Mouse (Mus musculus) limb, embryonic 12.5 days (tissue): ENCODE data around the gene Gm20388. TPM values are rescaled to one million over a fixed set of nuclear protein-coding genes. Genes with fewer than 3 reads are reported as not detected.

ENCODE experiments used
- ATAC-seq: fragments of 200-750 bp; cut with Nextera tagmentation; 2 replicates; pipeline ENCODE4 v1.8.0; 2017; ENCODE audit warnings: low read depth, moderate TSS enrichment; ENCODE audit not compliant: insufficient number of reproducible peaks, insufficient read depth, low FRiP score, low TSS enrichment
- H3K27ac ChIP-seq: fragments of 300-500 bp; sonication (generic); 2 replicates; pipeline ENCODE4 v1.5.1; 2016; ENCODE audit warnings: mild to moderate bottlenecking, moderate library complexity
- H3K27me3 ChIP-seq: fragments of 300-500 bp; sonication (generic); 2 replicates; pipeline ENCODE4 v1.6.1; 2016; ENCODE audit warnings: mild to moderate bottlenecking, moderate library complexity
- H3K36me3 ChIP-seq: fragments of 300-500 bp; sonication (generic); 2 replicates; pipeline ENCODE4 v1.6.1; 2016; ENCODE audit warnings: mild to moderate bottlenecking, moderate library complexity
- H3K4me1 ChIP-seq: fragments of 300-500 bp; sonication (generic); replicated peaks from 2 replicates; pipeline ENCODE4 v1.6.1; 2016
- H3K4me2 ChIP-seq: fragments of 300-500 bp; sonication (generic); 2 replicates; pipeline ENCODE4 v1.6.1; 2016; ENCODE audit warnings: mild to moderate bottlenecking, moderate library complexity
- H3K4me3 ChIP-seq: fragments of 300-500 bp; sonication (generic); replicated peaks from 2 replicates; pipeline ENCODE4 v1.5.1; 2016; ENCODE audit warnings: mild to moderate bottlenecking
- H3K9ac ChIP-seq: fragments of 300-500 bp; sonication (generic); replicated peaks from 2 replicates; pipeline ENCODE4 v1.6.1; 2016; ENCODE audit warnings: mild to moderate bottlenecking, moderate library complexity
- H3K9me3 ChIP-seq: fragments of 300-500 bp; sonication (generic); 2 replicates; pipeline ENCODE4 v1.6.1; 2016; ENCODE audit warnings: mild to moderate bottlenecking, moderate library complexity
- WGBS: fragments of 180-500 bp; shearing (Covaris S2); methylation state at CpG from one replicate; pipeline ENCODE4 v1.1.7; 2016; 5-methylcytosine and 5-hydroxymethylcytosine counted together
- polyA plus RNA-seq: library from polyadenylated mRNA; unstranded; fragments of >200 nt; fragmentation: Nextera tagmentation; extraction: Ambion mirVana; gene quantifications from 2 replicates; pipeline ENCODE4 v1.2.1, GENCODE M21; 2016

Gm20388 gene
- polyA plus RNA-seq, 1 experiment from 2014 or later = not detected

GRCm38 (mm10) chr8:123760579-123760978, 3849.9 kb downstream of the Gm20388 start:
- no peaks in the 10 kb centered on the region for H3K36me3 ChIP-seq
- H3K4me3 ChIP-seq = 0 out of 2 replicates have a peak overlapping the region, but pooled peaks have one; percentile 6
- no peak overlapping the region for H3K27ac ChIP-seq
- H3K4me2 ChIP-seq = peak overlapping the region; percentile 47
- 49% methylated on average over 5 of the region's 5 CpGs for WGBS
- peaks cover 39% of the 10 kb centered on the region for H3K4me1 ChIP-seq
- H3K9me3 ChIP-seq = no peaks in the 10 kb centered on the region
- H3K9ac ChIP-seq = no peak overlapping the region
- ATAC-seq = no peak
- H3K27me3 ChIP-seq = no peaks in the 10 kb centered on the region

GRCm38 (mm10) chr8:123761266-123761882, 3850.7 kb downstream of the Gm20388 start:
- no peak overlapping the region for H3K4me3 ChIP-seq
- ATAC-seq = no peak
- no peaks in the 10 kb centered on the region for H3K9me3 ChIP-seq
- 0 out of 2 replicates have a peak overlapping the region, but pooled peaks have one; percentile 0 for H3K27ac ChIP-seq
- H3K27me3 ChIP-seq = no peaks in the 10 kb centered on the region
- H3K4me2 ChIP-seq = peak overlapping the region; percentile 21
- 35% methylated on average over 12 of the region's 12 CpGs for WGBS
- no peaks in the 10 kb centered on the region for H3K36me3 ChIP-seq
- peaks cover 39% of the 10 kb centered on the region for H3K4me1 ChIP-seq
- 0 out of 2 replicates have a peak overlapping the region, but pooled peaks have one; percentile 2 for H3K9ac ChIP-seq

GRCm38 (mm10) chr8:123761883-123762270, 3851.2 kb downstream of the Gm20388 start:
- 35% methylated on average over 4 of the region's 4 CpGs for WGBS
- ATAC-seq = no peak
- H3K4me1 ChIP-seq = peaks cover 39% of the 10 kb centered on the region
- no peak overlapping the region for H3K4me3 ChIP-seq
- H3K27me3 ChIP-seq = no peaks in the 10 kb centered on the region
- no peak overlapping the region for H3K27ac ChIP-seq
- no peak overlapping the region for H3K4me2 ChIP-seq
- H3K9me3 ChIP-seq = no peaks in the 10 kb centered on the region
- no peaks in the 10 kb centered on the region for H3K36me3 ChIP-seq
- 0 out of 2 replicates have a peak overlapping the region, but pooled peaks have one; percentile 2 for H3K9ac ChIP-seq

GRCm38 (mm10) chr8:123763355-123763754, 3852.7 kb downstream of the Gm20388 start:
- Histone ChIP-seq H3K4me2 (no peak overlapping the region), H3K27ac (no peak overlapping the region), H3K4me1 (peaks cover 39% of the 10 kb centered on the region), H3K36me3 (no peaks in the 10 kb centered on the region), H3K27me3 (no peaks in the 10 kb centered on the region), H3K4me3 (no peak overlapping the region), H3K9me3 (no peaks in the 10 kb centered on the region), H3K9ac (no peak overlapping the region)
- no peak for ATAC-seq
- 64% methylated on average over 7 of the region's 7 CpGs for WGBS

GRCm38 (mm10) chr8:123764671-123765070, 3854.0 kb downstream of the Gm20388 start:
- Histone ChIP-seq H3K9ac (no peak overlapping the region), H3K36me3 (no peaks in the 10 kb centered on the region), H3K27me3 (no peaks in the 10 kb centered on the region), H3K4me3 (no peak overlapping the region), H3K4me2 (no peak overlapping the region), H3K4me1 (peaks cover 38% of the 10 kb centered on the region), H3K9me3 (no peaks in the 10 kb centered on the region), H3K27ac (no peak overlapping the region)
- ATAC-seq = no peak
- WGBS = 45% methylated on average over 4 of the region's 4 CpGs

- no peak overlapping the region for H3K9ac ChIP-seq
- H3K27ac ChIP-seq = no peak overlapping the region
- no peaks in the 10 kb centered on the region for H3K9me3 ChIP-seq
- no peak overlapping the region for H3K4me3 ChIP-seq
- no peak for ATAC-seq
- no peaks in the 10 kb centered on the region for H3K36me3 ChIP-seq
- peaks cover 20% of the 10 kb centered on the region for H3K4me1 ChIP-seq
- H3K4me2 ChIP-seq = no peak overlapping the region
- no peaks in the 10 kb centered on the region for H3K27me3 ChIP-seq
- WGBS = 69% methylated on average over 4 of the region's 4 CpGs
Observed at GRCm38 (mm10) chr8:123766516-123766915, 3855.9 kb downstream of the Gm20388 start.

GRCm38 (mm10) chr8:123767874-123768273, 3857.2 kb downstream of the Gm20388 start:
- no peaks in the 10 kb centered on the region for H3K36me3 ChIP-seq
- no peak overlapping the region for H3K4me3 ChIP-seq
- peaks cover 8% of the 10 kb centered on the region; the same call in 1 of the 2 replicates for H3K4me1 ChIP-seq
- H3K9ac ChIP-seq = no peak overlapping the region
- no peak overlapping the region for H3K4me2 ChIP-seq
- no peak for ATAC-seq
- H3K27me3 ChIP-seq = no peaks in the 10 kb centered on the region
- no peaks in the 10 kb centered on the region for H3K9me3 ChIP-seq
- WGBS = 77% methylated on average over 8 of the region's 8 CpGs
- H3K27ac ChIP-seq = no peak overlapping the region

GRCm38 (mm10) chr8:123768492-123769356, 3858.1 kb downstream of the Gm20388 start:
- H3K4me2 ChIP-seq = no peak overlapping the region
- 66% methylated on average over 16 of the region's 16 CpGs for WGBS
- ATAC-seq = no peak

GRCm38 (mm10) chr8:123773468-123773867, 3862.8 kb downstream of the Gm20388 start:
- WGBS = 39% methylated on average over 12 of the region's 12 CpGs
- Histone ChIP-seq H3K27ac (no peak overlapping the region; the same call in 1 of the 2 replicates), H3K4me3 (no peak overlapping the region), H3K36me3 (no peaks in the 10 kb centered on the region), H3K4me2 (no peak overlapping the region), H3K27me3 (no peaks in the 10 kb centered on the region), H3K9ac (no peak overlapping the region; the same call in 1 of the 2 replicates), H3K9me3 (no peaks in the 10 kb centered on the region), H3K4me1 (peaks cover 8% of the 10 kb centered on the region)
- no peak for ATAC-seq

More at GRCm38 (mm10) chr8:123768492-123769356, 3858.1 kb downstream of the Gm20388 start:
- H3K27me3 ChIP-seq = no peaks in the 10 kb centered on the region
- peaks cover 7% of the 10 kb centered on the region for H3K4me1 ChIP-seq
- H3K9ac ChIP-seq = no peak overlapping the region
- no peaks in the 10 kb centered on the region for H3K36me3 ChIP-seq
- H3K4me3 ChIP-seq = no peak overlapping the region
- no peak overlapping the region for H3K27ac ChIP-seq
- H3K9me3 ChIP-seq = no peaks in the 10 kb centered on the region

GRCm38 (mm10) chr8:123774491-123774890, 3863.8 kb downstream of the Gm20388 start:
- no peak for ATAC-seq
- Histone ChIP-seq H3K9ac (no peak overlapping the region), H3K4me1 (peaks cover 8% of the 10 kb centered on the region), H3K27me3 (no peaks in the 10 kb centered on the region), H3K36me3 (no peaks in the 10 kb centered on the region), H3K4me3 (no peak overlapping the region), H3K9me3 (no peaks in the 10 kb centered on the region), H3K27ac (no peak overlapping the region), H3K4me2 (no peak overlapping the region)
- 100% methylated on average over 1 of the region's 1 CpGs for whole genome bisulfite sequencing

GRCm38 (mm10) chr8:123777319-123777718, 3866.7 kb downstream of the Gm20388 start:
- no peak overlapping the region for H3K27ac ChIP-seq
- peaks cover 17% of the 10 kb centered on the region for H3K4me1 ChIP-seq
- H3K4me2 ChIP-seq = no peak overlapping the region
- 59% methylated on average over 7 of the region's 7 CpGs for WGBS
- no peak for ATAC-seq
- no peak overlapping the region; the same call in 1 of the 2 replicates for H3K9ac ChIP-seq
- 0 out of 2 replicates have a peak, but pooled peaks cover 4% of the 10 kb centered on the region for H3K27me3 ChIP-seq
- H3K4me3 ChIP-seq = no peak overlapping the region
- H3K36me3 ChIP-seq = no peaks in the 10 kb centered on the region
- no peaks in the 10 kb centered on the region for H3K9me3 ChIP-seq
